Mouse (Mus musculus) olfactory bulb, adult 2 months (tissue): ENCODE measurements around the gene Rrp36. TPM values are rescaled to one million over a fixed set of nuclear protein-coding genes. Genes with fewer than 3 reads are reported as not detected.

Source experiments
- H3K27ac ChIP-seq: fragments of 200-500 bp; 2 replicates; pipeline ENCODE4 v1.5.1; 2012; ENCODE audit warnings: low read depth, low read length; ENCODE audit not compliant: insufficient read depth
- H3K4me1 ChIP-seq: fragments of 200-500 bp; 2 replicates; pipeline ENCODE4 v1.6.1; 2012; ENCODE audit warnings: low read length; ENCODE audit not compliant: control insufficient read depth, insufficient read depth
- H3K4me3 ChIP-seq: fragments of 200-500 bp; 2 replicates; pipeline ENCODE4 v1.5.1; 2012; ENCODE audit warnings: mild to moderate bottlenecking, low read depth, low read length, moderate library complexity; ENCODE audit not compliant: insufficient read depth
- CTCF ChIP-seq: fragments of 200-500 bp; IDR thresholded peaks from 2 replicates; pipeline ENCODE4 v1.5.1; 2012; ENCODE audit warnings: low read depth, mild to moderate bottlenecking, low read length, moderate library complexity; ENCODE audit not compliant: insufficient read depth
- POLR2A ChIP-seq: fragments of 200-500 bp; IDR thresholded peaks from 2 replicates; pipeline ENCODE4 v1.6.1; 2012; ENCODE audit warnings: mild to moderate bottlenecking, low read depth, low read length, moderate library complexity; ENCODE audit not compliant: insufficient read depth
- WGBS: fragments of 180-500 bp; shearing (Covaris S2); methylation state at CpG from one replicate; pipeline ENCODE4 v1.1.7; 2018; 5-methylcytosine and 5-hydroxymethylcytosine counted together
- polyA plus RNA-seq: library from polyadenylated mRNA; stranded (reverse); fragments of >200 nt; gene quantifications from 2 replicates; pipeline ENCODE4 v1.2.4, GENCODE M21; 2012; ENCODE audit warnings: low replicate concordance; ENCODE audit not compliant: missing spikeins, insufficient read depth, insufficient read length

Gene Rrp36
- polyA plus RNA-seq, 1 experiment: not detected

DNA sequence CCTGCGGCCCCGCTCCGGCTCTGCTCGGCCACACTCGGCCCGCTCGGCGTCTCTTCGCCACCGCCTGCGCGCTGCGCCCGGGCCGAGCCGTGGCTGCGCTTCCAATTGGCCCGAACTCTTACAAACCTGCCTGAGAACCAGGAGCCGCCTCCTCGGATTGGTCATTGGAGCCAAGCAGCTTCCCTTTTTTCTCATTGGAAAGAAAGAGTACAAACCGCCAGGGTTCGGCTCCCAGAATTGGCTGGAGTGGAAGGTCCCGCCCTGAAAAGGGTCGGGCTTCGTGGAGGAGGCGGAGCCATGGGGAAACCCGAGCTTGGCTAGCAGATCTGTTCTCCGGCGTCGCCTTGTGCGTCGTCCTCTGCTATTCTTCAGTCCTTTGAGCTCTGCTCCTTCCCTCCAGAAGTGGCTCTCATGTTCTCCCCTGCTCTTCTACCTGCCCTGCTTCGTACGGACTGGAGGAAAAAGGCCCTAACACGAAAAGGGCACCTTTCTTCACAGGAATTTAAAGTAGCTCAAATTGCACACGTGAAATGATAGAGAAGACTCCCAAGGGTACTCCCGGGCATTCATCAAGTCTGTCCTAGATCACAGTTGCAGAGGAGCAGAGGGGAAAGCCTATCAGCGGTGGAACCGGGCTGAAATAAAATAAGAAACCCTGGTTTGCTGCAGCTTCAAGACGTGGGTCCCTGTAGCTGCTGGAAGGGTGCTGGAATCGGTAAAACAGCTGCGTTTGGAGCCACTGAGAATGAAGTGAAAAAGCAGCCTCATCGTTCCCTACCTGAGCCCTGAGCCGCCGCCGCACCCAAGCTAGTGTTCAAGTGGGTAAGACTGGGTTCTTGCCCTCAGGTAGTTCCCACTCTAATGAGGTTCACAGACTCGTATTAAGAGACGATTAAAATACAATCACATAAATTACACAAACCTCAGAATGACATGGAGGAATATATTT, 31.0 kb upstream of the Rrp36 start, which contains the start of gene Ppp2r5d:
Gene Ppp2r5d (minus strand): TSS at position 225 of the 949 bp plus-strand sequence.
- TF ChIP-seq CTCF: no peak
- TF ChIP-seq POLR2A: peak; percentile 93
- peak within 1 kb of the TSS; percentile 70 for H3K27ac ChIP-seq
- WGBS: 1% methylated on average over 48 of the region's 48 CpGs

DNA sequence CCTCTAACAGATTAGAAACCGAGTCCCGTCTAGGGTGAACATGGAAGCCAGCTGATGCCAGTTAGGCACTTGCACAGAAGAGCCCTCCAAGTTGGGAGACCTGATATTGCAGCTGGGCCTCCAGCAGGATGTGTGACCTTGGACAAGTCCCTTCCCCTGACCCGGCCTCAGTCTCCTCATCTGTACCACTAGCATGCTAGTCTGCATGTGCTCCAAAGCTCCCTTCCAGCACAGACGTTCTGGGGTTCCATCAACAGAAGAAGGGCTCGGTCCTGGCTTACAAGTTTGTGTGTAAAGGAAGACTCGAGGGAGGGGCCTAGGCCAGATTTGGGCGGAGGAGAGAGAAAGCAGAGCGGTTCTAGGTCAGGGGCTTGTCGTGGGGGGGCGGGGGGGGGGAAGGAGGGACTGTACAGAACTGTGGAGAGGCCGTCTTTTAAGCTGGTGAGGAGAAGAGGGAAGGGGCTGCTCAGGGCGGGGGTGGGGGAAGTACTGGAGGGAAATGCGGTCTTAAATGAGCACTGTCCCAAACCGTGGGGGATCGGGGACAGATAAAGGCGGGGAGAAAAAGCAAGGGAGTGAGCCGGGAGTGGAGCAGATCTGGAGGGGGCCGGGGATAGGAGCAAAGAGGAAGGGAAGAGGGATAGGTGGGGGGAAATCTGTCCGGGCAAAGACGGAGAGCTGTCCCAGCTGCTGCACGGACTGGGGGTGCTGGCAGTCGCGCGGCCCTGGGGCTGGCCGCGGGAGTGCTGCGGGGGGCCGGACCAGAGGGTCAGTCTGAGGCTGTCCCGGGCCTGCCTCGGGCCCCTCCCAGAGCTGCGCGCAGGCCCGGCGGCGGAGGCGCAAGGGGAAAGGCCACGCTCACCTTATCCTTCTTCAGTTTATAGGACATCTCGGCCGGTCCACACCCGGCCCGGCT, 30.1 kb upstream of the Rrp36 start:
- Histone ChIP-seq H3K27ac (peak overlapping the region; percentile 59), H3K4me1 (peaks cover 31% of the 10 kb centered on the region), H3K4me3 (peak overlapping the region; percentile 93)
- 3% methylated on average over 41 of the region's 41 CpGs for WGBS
- TF ChIP-seq CTCF (no peak), POLR2A (no peak)

More for the DNA sequence above, 31.0 kb upstream of the Rrp36 start, which contains the start of gene Ppp2r5d:
- peak within 1 kb of the TSS; percentile 93 for H3K4me3 ChIP-seq
- peaks cover 31% of the 10 kb centered on the region for H3K4me1 ChIP-seq

DNA sequence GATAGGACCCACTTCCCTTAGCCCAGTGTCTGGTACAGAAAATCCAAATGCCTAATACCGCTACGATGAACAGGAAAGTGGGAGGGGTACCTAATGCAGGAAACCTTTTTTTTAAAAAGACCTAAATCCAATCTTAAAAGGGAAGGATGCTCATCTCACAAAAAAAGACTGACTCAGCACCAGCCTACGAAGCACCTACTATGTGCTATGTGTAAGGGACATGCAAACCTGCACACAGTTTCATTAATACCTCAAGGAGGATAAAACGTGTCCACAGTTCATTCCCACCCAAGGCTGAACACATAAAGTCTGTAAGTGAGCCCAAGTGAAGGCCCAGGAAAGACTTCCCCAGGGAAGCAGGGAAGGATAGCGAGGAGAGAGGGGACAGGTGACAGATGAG, 28.4 kb upstream of the Rrp36 start:
- peaks cover 31% of the 10 kb centered on the region for H3K4me1 ChIP-seq
- no peak overlapping the region for H3K27ac ChIP-seq
- no peak overlapping the region; the same call in 1 of the 2 replicates for H3K4me3 ChIP-seq
- 60% methylated on average over 5 of the region's 5 CpGs for WGBS
- TF ChIP-seq CTCF (no peak), POLR2A (no peak)

DNA sequence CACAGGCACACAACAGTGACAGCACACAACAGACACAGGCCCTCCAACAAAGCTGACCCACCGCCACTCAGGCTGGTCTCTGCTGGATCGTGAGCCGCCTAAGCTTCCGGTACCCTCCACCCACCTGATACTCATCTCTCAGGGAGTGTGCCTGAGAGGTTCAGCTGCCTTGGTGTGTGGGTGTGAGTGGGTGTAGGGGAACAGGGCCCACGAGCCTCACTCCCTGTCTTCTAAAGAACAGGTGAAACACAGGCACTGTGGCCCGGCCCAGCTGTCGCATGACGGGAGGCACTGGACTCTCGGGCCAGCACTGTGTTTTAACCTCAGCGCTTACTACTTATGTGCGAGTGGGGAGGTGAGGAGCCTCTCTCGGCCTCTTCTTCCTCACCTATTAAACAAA, 27.9 kb upstream of the Rrp36 start:
- Histone ChIP-seq H3K4me1 (peaks cover 31% of the 10 kb centered on the region), H3K27ac (no peak overlapping the region), H3K4me3 (peak overlapping the region; percentile 44)
- 54% methylated on average over 12 of the region's 12 CpGs for WGBS
- no peak for TF ChIP-seq CTCF
- TF ChIP-seq POLR2A: no peak

DNA sequence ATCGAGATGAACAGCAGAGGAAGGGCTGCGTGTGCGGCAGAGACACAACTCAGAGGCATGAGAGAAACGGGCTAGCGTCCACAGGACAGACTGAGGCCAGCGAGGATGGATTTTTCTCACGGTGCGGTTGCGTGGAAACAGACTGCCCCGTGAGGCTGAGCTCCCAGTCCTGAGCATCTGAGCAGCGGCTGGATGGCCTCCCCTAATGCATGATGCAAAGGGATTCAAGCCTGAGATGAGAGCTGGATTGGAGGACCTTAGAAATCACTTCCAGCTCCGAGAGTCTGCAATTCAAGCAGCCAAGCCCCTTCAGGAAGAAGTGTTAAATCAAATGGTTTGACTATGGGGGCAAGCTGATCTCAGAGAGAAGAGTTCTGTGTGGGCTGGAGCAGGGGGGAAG, 27.3 kb upstream of the Rrp36 start:
- TF ChIP-seq POLR2A (no peak), CTCF (no peak)
- 0 out of 2 replicates have a peak overlapping the region, but pooled peaks have one; percentile 39 for H3K27ac ChIP-seq
- peaks cover 31% of the 10 kb centered on the region for H3K4me1 ChIP-seq
- 16% methylated on average over 12 of the region's 12 CpGs for WGBS
- peak overlapping the region; percentile 44 for H3K4me3 ChIP-seq

DNA sequence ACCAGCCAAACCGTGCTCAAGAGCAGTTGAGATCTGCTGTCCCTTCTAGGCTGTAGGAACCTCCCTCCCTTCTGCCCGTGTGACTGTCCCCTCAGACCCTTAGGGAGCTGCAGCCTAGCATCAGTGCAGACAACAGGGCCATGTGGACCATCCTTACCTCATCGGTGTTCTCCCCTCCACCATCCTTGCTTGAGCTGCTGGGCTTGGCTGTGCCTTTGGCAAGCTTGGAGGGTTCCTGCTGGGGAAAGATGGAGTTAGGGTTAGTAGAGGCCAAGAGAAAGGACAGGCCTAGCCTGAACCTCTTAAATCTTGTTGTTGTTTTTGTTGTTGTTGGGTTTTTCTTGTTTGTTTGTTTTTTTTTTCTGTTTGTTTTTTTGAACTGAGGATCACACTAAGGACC, 25.8 kb upstream of the Rrp36 start:
- Histone ChIP-seq H3K4me3 (no peak overlapping the region), H3K27ac (no peak overlapping the region), H3K4me1 (peaks cover 31% of the 10 kb centered on the region)
- no peak for TF ChIP-seq POLR2A
- no peak for TF ChIP-seq CTCF
- 82% methylated on average over 3 of the region's 3 CpGs for WGBS

DNA sequence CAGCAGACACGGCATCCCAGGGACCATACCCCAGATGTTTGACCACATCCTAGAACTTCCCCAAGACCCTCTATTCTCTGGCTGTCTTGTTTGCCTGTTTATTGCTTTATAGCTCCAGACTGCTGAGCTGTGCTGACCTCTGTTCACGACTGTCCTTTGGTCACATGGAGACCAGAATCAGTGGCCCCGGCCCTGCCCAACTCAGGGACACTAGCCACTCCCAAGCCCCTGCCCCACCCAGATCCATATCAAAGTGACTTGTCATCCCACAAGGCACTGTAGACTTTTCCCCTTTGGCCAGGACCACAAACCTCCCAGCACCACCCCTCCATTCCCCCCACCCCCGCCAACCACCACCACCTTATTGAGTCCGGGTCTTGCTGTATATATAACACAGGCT, 25.1 kb upstream of the Rrp36 start:
- Histone ChIP-seq H3K4me1 (peaks cover 31% of the 10 kb centered on the region), H3K4me3 (no peak overlapping the region), H3K27ac (no peak overlapping the region)
- TF ChIP-seq CTCF (no peak), POLR2A (no peak)
- WGBS: 82% methylated on average over 5 of the region's 5 CpGs

DNA sequence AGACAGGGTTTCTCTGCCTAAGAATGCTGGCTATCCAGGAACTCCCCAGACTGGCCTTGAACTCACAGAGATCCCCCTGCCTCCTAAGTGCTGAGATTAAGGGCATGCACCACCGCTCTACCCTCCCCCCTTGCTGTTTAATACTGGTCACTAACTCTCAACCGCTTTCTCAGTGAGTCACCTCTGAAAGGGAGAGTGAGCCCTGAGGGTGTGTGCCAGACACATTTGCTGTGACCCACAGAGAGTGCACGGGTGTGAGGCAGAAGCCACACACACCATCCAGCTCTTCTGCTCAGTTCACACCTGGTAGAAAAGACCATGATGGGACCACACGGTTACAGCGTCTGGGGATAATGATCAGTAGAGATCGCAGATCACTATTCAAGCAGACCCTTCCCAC, 24.4 kb upstream of the Rrp36 start:
- peaks cover 27% of the 10 kb centered on the region for H3K4me1 ChIP-seq
- 85% methylated on average over 6 of the region's 6 CpGs for WGBS
- H3K4me3 ChIP-seq: no peak overlapping the region
- no peak overlapping the region for H3K27ac ChIP-seq
- TF ChIP-seq CTCF: no peak
- TF ChIP-seq POLR2A: no peak
